Mouse (Mus musculus): ENCODE results near the gene Olfr393. TPM values are rescaled to one million over a fixed set of nuclear protein-coding genes. Genes with fewer than 3 reads are reported as not detected.

Gene Olfr393
- not detected in 2 replicates for polyA plus RNA-seq (2012; rRNA removed; ENCODE audit: low replicate concordance)

DNA sequence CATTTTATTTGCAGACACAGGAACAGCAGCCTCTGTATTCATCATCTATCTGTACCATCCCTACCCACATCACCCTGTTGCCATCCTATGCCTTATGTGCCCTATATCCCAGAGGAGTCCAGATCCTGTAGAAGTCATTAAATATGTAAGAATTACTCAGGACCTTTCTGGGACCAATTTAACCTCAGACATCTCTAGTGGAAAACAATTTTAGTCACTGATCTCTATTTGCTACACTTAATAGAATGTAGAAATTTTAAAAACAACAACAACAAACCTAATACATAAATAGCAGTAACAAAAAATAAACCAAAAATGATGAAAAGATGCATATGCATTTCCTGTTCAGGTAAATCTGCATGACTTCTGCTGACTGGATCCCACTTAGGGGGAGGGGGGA, at the start of gene Olfr393:
Gene Olfr393 (minus strand): TSS at position 101 of the 400 bp plus-strand sequence.

DNA sequence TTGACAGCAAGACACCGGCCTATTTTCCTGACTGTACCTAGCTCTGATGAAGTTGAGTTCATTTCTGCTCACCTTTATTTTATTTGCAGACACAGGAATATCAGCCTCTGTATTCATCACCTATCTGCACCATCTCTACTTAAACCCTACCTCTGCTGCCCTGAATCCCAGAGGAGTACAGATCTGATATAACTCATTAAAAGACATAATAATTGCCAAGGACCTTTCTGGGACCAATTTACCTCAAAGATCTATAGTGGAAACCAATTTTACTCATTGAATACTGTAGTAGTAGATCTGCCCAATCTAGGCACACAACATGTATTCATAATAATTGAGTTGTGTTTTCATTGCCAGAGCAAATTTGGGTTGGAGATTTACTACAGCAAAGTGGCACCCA, 39.4 kb upstream of the Olfr393 start, which contains the start of gene Olfr394:
Gene Olfr394 (minus strand): TSS at position 101 of the 400 bp plus-strand sequence.

DNA sequence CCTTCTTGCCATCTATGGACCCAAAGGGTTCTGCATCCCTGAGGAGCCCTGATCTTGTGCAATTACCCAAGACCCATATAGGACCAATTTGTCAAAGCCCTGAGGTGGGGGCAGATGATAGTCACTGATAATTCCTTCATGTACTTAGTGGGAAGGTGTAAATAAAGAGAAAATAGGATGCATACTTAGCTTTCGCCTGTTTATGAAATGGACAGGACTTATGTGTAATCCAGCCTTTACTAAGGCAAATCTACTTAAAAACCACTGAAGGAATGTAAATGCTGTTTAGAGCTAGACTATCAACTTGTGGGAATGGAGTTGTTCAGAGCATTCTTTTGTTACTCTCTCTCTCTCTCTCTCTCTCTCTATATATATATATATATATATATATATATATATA, 34.3 kb downstream of the Olfr393 start, which contains the start of gene Olfr392:
Gene Olfr392 (minus strand): TSS at position 101 of the 400 bp plus-strand sequence.

DNA sequence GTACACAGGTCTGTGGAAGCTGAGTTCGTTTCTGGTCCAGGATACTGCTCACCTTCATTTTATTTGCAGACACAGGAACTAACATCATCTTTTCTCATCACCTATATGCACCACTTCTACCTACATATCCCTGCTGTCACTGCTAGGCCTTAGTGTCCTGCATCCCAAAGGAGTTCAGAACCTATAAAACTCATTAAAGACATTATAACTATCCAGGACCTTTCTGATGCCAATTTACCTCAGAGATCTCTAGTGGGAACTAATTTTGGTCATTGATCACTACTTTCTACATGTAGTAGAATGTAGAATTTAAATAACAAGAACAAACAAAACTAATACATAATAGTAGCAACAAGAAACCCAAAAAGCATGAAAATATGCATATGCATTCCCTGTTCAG, 48.3 kb downstream of the Olfr393 start, which contains the start of gene Olfr391-ps:
Gene Olfr391-ps (minus strand): TSS at position 101 of the 400 bp plus-strand sequence.

Other genes starting within 250 kb of the Olfr393 start
- gene Zfp735, start 162.7 kb downstream of the Olfr393 start, polyA plus RNA-seq (2012; rRNA removed; ENCODE audit: low replicate concordance), result not detected in 2 replicates
- gene Olfr389, start 70.7 kb downstream of the Olfr393 start, polyA plus RNA-seq (2012; rRNA removed; ENCODE audit: low replicate concordance), result not detected in 2 replicates
- gene Olfr390, start 68.5 kb downstream of the Olfr393 start, polyA plus RNA-seq (2012; rRNA removed; ENCODE audit: low replicate concordance), result not detected in 2 replicates
- not detected in 2 replicates for gene Olfr391-ps, start 48.4 kb downstream of the Olfr393 start, polyA plus RNA-seq (2012; rRNA removed; ENCODE audit: low replicate concordance)
- not detected in 2 replicates for gene Olfr392, start 34.4 kb downstream of the Olfr393 start, polyA plus RNA-seq (2012; rRNA removed; ENCODE audit: low replicate concordance)
- not detected in 2 replicates for gene Olfr394, start 39.3 kb upstream of the Olfr393 start, polyA plus RNA-seq (2012; rRNA removed; ENCODE audit: low replicate concordance)
- gene Olfr395, start 57.8 kb upstream of the Olfr393 start, polyA plus RNA-seq (2012; rRNA removed; ENCODE audit: low replicate concordance), result not detected in 2 replicates
- gene Olfr23, start 85.2 kb upstream of the Olfr393 start, polyA plus RNA-seq (2012; rRNA removed; ENCODE audit: low replicate concordance), result not detected in 2 replicates
- gene Olfr397, start 109.4 kb upstream of the Olfr393 start, polyA plus RNA-seq (2012; rRNA removed; ENCODE audit: low replicate concordance), result not detected in 2 replicates
- gene Olfr398, start 139.0 kb upstream of the Olfr393 start, polyA plus RNA-seq (2012; rRNA removed; ENCODE audit: low replicate concordance), result not detected in 2 replicates
- gene Olfr139, start 205.1 kb upstream of the Olfr393 start, polyA plus RNA-seq (2012; rRNA removed; ENCODE audit: low replicate concordance), result not detected in 2 replicates
- not detected in 2 replicates for gene Olfr399, start 205.2 kb upstream of the Olfr393 start, polyA plus RNA-seq (2012; rRNA removed; ENCODE audit: low replicate concordance)
- not detected in 2 replicates for gene Zfp616, start 218.5 kb upstream of the Olfr393 start, polyA plus RNA-seq (2012; rRNA removed; ENCODE audit: low replicate concordance)